Mouse (Mus musculus): Measurements from ENCODE around the gene Frmd4a.

The Frmd4a gene

GRCm38 (mm10) chr2:4517553-4518125, 500.1 kb downstream of the Frmd4a start:
- no peak for DNase-seq (ENCODE audit: extremely low read depth, low read depth)

DNA sequence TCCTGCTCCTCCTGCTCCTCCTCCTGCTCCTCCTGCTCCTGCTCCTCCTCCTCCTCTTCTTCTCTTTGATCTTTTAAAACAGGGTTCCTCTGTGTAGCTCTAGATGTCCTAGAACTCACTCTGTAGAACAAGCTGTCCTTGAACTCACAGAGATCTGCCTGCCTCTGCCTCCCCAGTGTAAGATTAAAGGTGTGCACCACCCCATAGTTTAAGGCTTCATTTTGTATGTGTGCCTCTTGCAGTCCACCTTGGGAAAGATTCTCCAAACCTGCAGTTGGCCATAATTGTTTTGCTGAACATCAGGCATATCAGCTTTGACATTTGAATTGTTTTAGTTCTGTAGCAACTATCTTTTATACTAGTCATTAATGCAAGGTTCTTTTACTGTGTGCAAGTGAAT, 501.0 kb downstream of the Frmd4a start:
- no peak for DNase-seq (ENCODE audit: extremely low read depth, low read depth)

DNA sequence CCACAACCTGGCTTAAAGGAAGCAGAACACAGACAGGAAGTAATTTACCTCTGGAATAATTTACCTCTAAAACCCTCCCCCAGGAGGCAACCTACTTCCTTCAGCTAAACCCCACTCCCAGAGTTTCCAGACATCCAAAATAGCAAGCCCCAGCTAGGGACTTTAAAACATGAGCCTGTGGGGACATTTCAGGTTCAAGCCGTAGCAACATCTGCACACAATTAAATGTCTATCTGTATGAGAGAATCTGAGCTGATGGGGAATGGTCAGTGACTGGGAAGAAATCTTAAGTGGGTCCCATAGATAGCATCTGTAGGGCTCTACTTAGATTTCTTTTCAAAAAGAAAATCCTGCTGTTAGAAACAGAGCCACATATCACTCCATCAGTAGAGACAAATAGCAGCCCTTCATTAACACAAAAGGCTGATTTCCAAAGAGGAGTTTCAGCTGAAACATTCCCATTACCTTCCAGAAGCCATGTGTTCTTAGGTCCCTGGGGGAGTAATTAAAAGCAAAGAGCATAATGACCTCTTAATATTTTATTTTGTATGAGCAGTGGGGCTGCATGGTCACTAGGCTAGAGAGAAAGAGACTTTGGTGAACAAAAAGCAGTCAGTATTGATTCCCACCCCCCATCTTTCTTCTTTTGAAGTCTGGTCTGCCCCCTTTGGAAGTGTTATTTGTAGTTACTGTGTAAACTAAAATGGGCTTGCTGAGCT, 505.4 kb downstream of the Frmd4a start:
- DNase-seq (ENCODE audit: extremely low read depth, low read depth) = no peak

- DNase-seq (ENCODE audit: extremely low read depth, low read depth) = no peak
Measured at GRCm38 (mm10) chr2:4527094-4527493, 509.6 kb downstream of the Frmd4a start.

DNA sequence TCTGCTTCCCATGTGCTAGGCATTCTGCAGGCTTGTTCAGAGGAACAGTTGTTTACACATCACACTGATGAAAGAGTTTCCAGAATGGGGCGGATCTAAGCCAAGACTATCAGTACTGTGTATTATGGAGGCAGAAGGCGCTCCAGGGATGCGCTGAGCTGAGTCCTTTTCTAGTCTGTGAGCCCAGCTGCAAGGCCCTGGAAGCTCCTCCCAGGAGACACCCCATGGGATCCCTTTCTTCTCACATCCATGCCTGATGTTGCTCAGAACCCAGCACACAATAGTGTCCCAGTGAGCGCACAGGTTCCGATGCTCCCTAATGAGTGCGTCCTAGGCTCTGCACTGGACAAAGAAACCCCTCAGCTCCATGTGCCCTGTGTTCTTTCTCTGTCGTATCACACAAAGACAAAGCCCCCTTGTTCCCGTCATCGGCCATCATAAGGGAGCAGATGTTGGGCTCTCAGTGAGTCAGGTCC, 511.8 kb downstream of the Frmd4a start:
- DNase-seq (ENCODE audit: extremely low read depth, low read depth) = no peak

- no peak for DNase-seq (ENCODE audit: extremely low read depth, low read depth)
Measured at GRCm38 (mm10) chr2:4531533-4532197, 514.1 kb downstream of the Frmd4a start.

DNA sequence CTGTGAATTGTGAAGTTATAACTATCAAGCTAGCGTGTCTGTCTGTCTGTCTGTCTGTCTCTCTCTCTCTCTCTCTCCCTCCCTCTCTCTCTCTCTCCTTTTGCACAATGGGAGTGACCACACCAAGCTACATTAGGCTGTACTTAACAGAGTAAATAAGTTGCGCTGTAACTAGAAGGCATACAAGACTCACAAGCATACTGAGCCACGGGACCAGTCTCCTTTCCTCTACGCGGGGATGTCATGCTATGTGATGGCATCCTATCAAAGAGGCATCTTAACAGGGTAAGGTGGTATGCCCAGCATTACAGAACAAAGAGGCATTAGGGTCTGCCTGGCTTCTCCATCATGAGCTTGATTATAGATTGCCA, 514.7 kb downstream of the Frmd4a start:
- no peak for DNase-seq (ENCODE audit: extremely low read depth, low read depth)

- DNase-seq (ENCODE audit: extremely low read depth, low read depth) = no peak
Measured at GRCm38 (mm10) chr2:4532945-4533344, 515.4 kb downstream of the Frmd4a start.

- no peak for DNase-seq (ENCODE audit: extremely low read depth, low read depth)
Measured at GRCm38 (mm10) chr2:4535187-4535864, 517.8 kb downstream of the Frmd4a start.

- DNase-seq (ENCODE audit: extremely low read depth, low read depth) = no peak
Measured at GRCm38 (mm10) chr2:4541330-4541729, 523.8 kb downstream of the Frmd4a start.

- DNase-seq (ENCODE audit: extremely low read depth, low read depth) = no peak
Measured at GRCm38 (mm10) chr2:4541844-4542628, 524.5 kb downstream of the Frmd4a start.

DNA sequence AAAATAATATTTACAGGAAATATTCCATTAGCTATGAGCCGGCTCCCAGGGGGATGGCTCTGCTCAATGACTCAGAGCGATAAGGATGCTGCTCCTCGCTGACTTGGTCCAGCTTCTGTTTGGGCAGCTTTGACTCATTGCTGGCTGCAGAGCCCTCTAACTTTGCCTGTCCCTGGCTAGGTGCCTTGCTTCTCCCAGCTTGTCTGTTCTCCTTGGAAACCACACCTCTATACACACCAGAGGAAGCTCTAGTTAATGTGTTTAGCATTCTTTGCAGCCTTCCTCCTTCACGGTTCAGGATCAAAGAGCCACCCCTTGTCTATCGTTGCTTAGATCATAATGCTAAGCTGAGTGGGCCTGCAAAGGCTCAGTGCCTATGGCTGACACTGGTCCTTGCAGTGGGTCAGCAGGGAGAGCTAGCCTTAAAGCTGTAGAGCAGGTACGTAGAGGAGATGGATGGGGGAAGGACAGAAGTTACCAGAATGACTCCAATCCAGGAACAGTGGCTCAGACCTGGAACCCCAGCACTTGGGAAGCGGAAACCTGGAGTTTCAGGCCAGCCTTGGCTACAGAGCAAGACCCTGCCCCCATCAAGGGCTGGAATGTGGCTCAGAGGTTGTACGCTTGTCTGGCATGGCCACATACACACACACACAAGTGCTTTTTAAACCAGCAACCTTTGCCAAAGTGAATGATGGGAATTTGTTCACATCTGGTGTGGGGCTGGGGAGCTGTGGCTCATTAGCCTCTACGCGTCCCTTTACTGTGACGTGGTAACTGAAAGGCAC, 525.3 kb downstream of the Frmd4a start:
- DNase-seq (ENCODE audit: extremely low read depth, low read depth) = no peak

GRCm38 (mm10) chr2:4543417-4543775, 525.9 kb downstream of the Frmd4a start:
- DNase-seq (ENCODE audit: extremely low read depth, low read depth) = no peak

GRCm38 (mm10) chr2:4544360-4544759, 526.8 kb downstream of the Frmd4a start:
- no peak for DNase-seq (ENCODE audit: extremely low read depth, low read depth)

- DNase-seq (ENCODE audit: extremely low read depth, low read depth) = no peak
Measured at GRCm38 (mm10) chr2:4545261-4545660, 527.7 kb downstream of the Frmd4a start.

DNA sequence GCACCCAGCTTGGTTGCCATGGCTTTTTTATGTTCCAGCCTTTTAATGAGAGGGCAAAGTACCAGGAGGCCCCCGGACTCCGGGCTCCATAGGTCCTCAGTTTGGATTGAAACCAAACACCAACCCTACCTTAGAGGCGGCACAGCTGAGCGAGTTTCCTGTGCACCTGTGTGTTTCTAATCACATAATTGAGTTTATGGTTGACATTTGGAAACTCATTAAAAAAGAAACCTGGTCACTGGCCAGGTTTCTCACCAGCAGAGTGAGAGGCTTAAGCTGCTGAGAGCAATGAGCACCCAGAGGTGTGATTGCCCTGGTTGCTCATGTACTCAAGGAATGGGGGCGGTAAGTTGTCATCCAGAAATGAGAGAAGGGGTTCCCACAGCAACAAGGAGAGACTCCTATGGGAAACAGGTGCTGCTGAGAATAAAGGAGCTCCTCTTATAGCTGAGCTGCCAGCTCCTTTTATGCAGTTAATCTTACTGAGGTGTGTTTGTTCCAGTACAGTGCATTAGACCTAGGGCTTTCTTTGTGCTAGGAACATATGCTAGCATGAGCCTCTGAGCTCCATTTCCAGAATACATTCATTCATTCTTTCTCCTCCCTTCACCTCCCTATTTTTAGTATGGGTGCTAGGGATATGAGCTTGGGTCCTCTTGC, 529.6 kb downstream of the Frmd4a start:
- DNase-seq (ENCODE audit: extremely low read depth, low read depth) = no peak

DNA sequence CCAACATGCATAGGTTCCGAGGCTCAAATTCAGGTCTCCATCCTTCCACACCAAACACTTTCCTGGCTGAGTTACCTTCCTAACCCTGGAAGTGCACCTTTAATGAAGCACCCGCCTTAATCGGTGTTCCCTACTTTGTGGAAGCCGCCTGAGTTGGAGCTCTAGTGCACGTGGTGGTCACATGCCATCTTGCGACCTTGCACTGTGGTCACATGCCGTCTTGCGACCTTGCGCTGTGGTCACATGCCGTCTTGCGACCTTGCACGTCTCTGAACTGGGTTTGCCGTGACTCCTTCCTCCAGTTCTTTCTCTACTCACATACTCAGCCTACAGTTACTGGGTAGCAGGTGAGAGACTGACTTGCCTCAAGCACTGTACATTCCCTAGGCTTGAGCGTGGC, 531.8 kb downstream of the Frmd4a start:
- DNase-seq (ENCODE audit: extremely low read depth, low read depth) = no peak

DNA sequence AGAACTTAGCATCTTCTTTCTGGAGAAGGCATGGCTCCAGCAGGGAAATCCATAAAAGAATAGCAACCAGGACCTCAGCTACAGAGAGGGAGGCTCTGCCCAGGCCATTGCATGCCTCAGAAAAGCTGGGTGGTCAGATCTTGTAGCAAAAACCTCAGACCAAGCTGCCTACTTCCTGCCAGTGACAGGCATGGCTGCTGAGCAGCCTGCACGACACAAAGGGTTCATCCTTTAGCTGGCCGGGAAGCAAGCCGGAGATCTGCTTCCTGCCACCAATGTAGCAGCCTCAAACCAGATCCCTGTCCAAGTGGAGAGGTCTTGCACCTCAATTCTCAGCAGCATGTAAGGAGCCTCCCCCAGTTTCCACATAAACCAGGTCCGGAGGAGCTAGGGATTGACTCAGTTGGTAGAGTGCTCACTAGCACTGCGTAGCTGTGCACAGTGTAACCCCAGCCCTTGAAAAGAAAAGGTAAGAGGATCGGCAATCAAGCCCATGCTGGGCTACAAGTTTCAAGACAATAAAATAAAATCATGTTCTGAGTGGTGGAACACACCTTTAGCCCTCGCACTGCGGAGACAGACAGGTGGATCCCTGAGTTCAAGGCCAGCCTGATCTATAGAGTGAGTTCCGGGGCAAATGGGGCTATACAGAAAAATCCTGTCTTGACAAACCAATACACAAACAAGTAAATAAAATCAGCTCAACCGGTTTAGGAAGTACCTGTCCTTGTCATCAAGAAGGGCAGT, 532.7 kb downstream of the Frmd4a start:
- no peak for DNase-seq (ENCODE audit: extremely low read depth, low read depth)

DNA sequence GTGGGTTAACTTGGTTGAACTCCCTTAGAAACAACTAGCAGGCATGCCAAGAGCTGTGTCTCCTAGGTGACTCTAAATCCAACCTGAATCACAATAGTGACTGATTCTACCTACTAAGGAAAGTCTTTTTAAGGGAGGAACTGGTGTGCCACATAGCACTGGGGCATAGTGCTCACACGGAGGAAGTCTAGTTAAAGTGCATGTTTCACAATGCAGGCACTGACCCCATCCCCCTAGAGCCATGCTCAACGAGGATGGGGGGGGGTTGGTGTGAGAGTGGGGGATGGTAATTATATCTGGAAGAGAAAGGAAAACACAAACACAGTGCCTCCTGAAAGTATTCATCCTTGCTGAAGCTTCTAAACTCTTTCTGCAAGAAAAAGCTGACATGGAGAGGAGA, 533.9 kb downstream of the Frmd4a start:
- no peak for DNase-seq (ENCODE audit: extremely low read depth, low read depth)

Measured in MEL-GATA-1-ER (cell line).